Mouse (Mus musculus) lung, postnatal 0 days (tissue): ENCODE results near the gene Gm17087. TPM values are rescaled to one million over a fixed set of nuclear protein-coding genes. Genes with fewer than 3 reads are reported as not detected.

Experiments
- ATAC-seq: fragments of 200-750 bp; cut with Nextera tagmentation; 2 replicates; pipeline ENCODE4 v1.8.0; 2017; ENCODE audit warnings: moderate library complexity
- DNase-seq: peaks from one replicate; pipeline ENCODE4 v3.0.0-alpha.2; 2016; ENCODE audit warnings: low spot score
- H3K27ac ChIP-seq: fragments of 300-500 bp; sonication (generic); 2 replicates; pipeline ENCODE4 v1.5.1; 2014; ENCODE audit warnings: antibody characterized with exemption, mild to moderate bottlenecking, low read length, mixed read lengths
- H3K27me3 ChIP-seq: fragments of 300-500 bp; sonication (generic); replicated peaks from 2 replicates; pipeline ENCODE4 v1.6.1; 2014; ENCODE audit warnings: low read length, mixed read lengths; ENCODE audit not compliant: insufficient read depth
- H3K36me3 ChIP-seq: fragments of 300-500 bp; sonication (generic); 2 replicates; pipeline ENCODE4 v1.6.1; 2014; ENCODE audit warnings: low read length, mixed read lengths; ENCODE audit not compliant: insufficient read depth
- H3K4me1 ChIP-seq: fragments of 300-500 bp; sonication (generic); 2 replicates; pipeline ENCODE4 v1.6.1; 2014; ENCODE audit warnings: antibody characterized with exemption, low read depth, low read length, mixed read lengths; ENCODE audit not compliant: insufficient read depth
- H3K4me2 ChIP-seq: fragments of 300-500 bp; sonication (generic); replicated peaks from 2 replicates; pipeline ENCODE4 v1.6.1; 2014; ENCODE audit warnings: low read depth, mild to moderate bottlenecking, low read length, moderate library complexity, mixed read lengths
- H3K4me3 ChIP-seq: fragments of 300-500 bp; sonication (generic); 2 replicates; pipeline ENCODE4 v1.5.1; 2014; ENCODE audit warnings: low read depth, low read length
- H3K9ac ChIP-seq: fragments of 300-500 bp; sonication (generic); replicated peaks from 2 replicates; pipeline ENCODE4 v1.6.1; 2014; ENCODE audit warnings: low read depth, mild to moderate bottlenecking
- H3K9me3 ChIP-seq: fragments of 300-500 bp; sonication (generic); 2 replicates; pipeline ENCODE4 v1.6.1; 2016; ENCODE audit warnings: low read length, mixed read lengths
- CTCF ChIP-seq: IDR thresholded peaks from 2 replicates; pipeline ENCODE4 v1.5.1; 2016; ENCODE audit warnings: antibody characterized with exemption, mild to moderate bottlenecking
- EP300 ChIP-seq: IDR thresholded peaks from 2 replicates; pipeline ENCODE4 v1.6.1; 2016; ENCODE audit warnings: antibody characterized with exemption, mild to moderate bottlenecking, control low read depth
- whole genome bisulfite sequencing: fragments of 180-500 bp; shearing (Covaris S2); extraction: QIAGEN DNeasy Blood & Tissue Kit; methylation state at CpG from one replicate; pipeline ENCODE4 v1.1.7; 2014; 5-methylcytosine and 5-hydroxymethylcytosine counted together
- polyA plus RNA-seq: library from polyadenylated mRNA; unstranded; fragments of >200 nt; fragmentation: Nextera tagmentation; extraction: Ambion mirVana; gene quantifications from 2 replicates; pipeline ENCODE4 v1.2.1, GENCODE M21; 2015

Gene Gm17087
- polyA plus RNA-seq, 1 experiment from 2014 or later = not detected

- no peaks in the 10 kb centered on the region for H3K36me3 ChIP-seq
- 0 out of 2 replicates have a peak, but pooled peaks cover 5% of the 10 kb centered on the region for H3K27me3 ChIP-seq
- 69% methylated on average over 6 of the region's 6 CpGs for WGBS
- DNase-seq (no peak), ATAC-seq (no peak)
- no peak overlapping the region for H3K4me3 ChIP-seq
- no peaks in the 10 kb centered on the region for H3K9me3 ChIP-seq
- H3K9ac ChIP-seq = no peak overlapping the region
- no peak overlapping the region for H3K27ac ChIP-seq
- H3K4me2 ChIP-seq = no peak overlapping the region
- TF ChIP-seq CTCF (no peak), EP300 (no peak)
- no peaks in the 10 kb centered on the region for H3K4me1 ChIP-seq
Measured at GRCm38 (mm10) chr17:8516006-8516405, 50.7 kb downstream of the Gm17087 start.

Other genes starting within 250 kb of the Gm17087 start
- gene Prr18, start 229.5 kb downstream of the Gm17087 start, polyA plus RNA-seq = 7.6 and 7.7 TPM in 2 replicates
- 0.93 and 1.3 TPM in 2 replicates for gene T2, start 211.0 kb downstream of the Gm17087 start, polyA plus RNA-seq
- not detected in 2 replicates for gene T, start 132.5 kb downstream of the Gm17087 start, polyA plus RNA-seq
- 0.86 and 0.89 TPM in 2 replicates for gene Pde10a, start 41.6 kb downstream of the Gm17087 start, polyA plus RNA-seq